Mouse (Mus musculus): ENCODE results near the gene Phpt1.

GRCm38 (mm10) chr2:25607761-25608622 is 33.0 kb upstream of the Phpt1 start, which contains the start of gene Rabl6:
- TF ChIP-seq CTCF (IDR thresholded peaks at IDR 0.05; ENCODE audit: control insufficient read depth, insufficient read depth, insufficient replicate concordance, low read depth, low read length) (no peak), POLR2A (IDR thresholded peaks at IDR 0.05; ENCODE audit: control insufficient read depth, low read depth, low read length) (peak; percentile 97)
